Mouse (Mus musculus): ENCODE results near the gene Rnaseh2b. TPM values are rescaled to one million over a fixed set of nuclear protein-coding genes. Genes with fewer than 3 reads are reported as not detected.
A peak's percentile ranks its signal among the peaks of the same experiment; 100 is the strongest.

Rnaseh2b gene
- polyA plus RNA-seq, 1 experiment from 2014 or later = 61.0 TPM

DNA sequence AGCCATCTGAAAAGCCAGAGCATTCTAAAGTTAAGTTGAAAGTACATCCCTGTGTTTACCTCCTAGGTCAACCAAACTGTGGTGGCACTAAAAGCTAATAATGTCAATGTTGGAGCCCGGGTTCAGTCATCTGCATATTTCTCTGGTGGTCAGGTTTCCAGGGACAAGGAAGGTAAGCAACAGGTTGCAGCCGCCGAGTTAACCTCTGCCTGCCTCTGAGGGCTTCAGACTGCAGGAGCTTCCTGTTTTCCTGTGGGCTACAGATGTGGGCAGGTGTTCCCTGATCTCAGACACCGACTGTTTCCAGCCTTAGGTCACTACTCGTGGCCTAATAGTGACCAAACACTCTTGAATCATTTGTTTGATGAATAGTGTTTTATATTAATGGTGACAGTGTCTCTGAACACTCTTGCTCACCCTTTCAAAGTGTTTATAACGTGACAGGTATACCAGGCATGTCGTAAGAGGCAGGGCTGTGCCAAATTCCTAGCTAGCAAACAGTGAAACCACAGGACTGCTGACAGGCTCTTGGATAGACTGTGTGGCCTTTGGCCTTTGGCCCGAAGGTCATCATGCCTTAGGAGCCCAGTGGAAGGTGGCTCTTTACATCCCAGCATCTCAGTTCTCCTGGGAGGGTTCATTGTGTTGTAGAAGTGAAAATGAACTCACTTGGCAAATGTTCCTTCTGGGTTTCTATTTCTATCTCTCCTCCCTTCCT, 69.0 kb downstream of the Rnaseh2b start:
- 74% methylated on average over 8 of the region's 8 CpGs for WGBS
- H3K4me3 ChIP-seq (replicated peaks; ENCODE audit: low read depth, low read length) = no peak overlapping the region
- DNase-seq (ENCODE audit: low spot score) (no peak), ATAC-seq (replicated peaks; ENCODE audit: low FRiP score, low read depth) (no peak)
- no peak overlapping the region for H3K4me2 ChIP-seq (ENCODE audit: low read length)
- H3K9ac ChIP-seq (ENCODE audit: low read depth, low read length) = no peak overlapping the region
- H3K9me3 ChIP-seq (replicated peaks; ENCODE audit: low read length) = no peaks in the 10 kb centered on the region
- no peak for TF ChIP-seq CTCF (IDR thresholded peaks at IDR 0.05; ENCODE audit: low read depth)
- no peak overlapping the region for H3K27ac ChIP-seq
- 0 out of 2 replicates have a peak, but pooled peaks cover 15% of the 10 kb centered on the region for H3K36me3 ChIP-seq (ENCODE audit: insufficient read depth, low read length)
- H3K27me3 ChIP-seq (ENCODE audit: insufficient read depth, low read length) = no peaks in the 10 kb centered on the region
- H3K4me1 ChIP-seq (replicated peaks; ENCODE audit: insufficient read depth, low read length) = no peaks in the 10 kb centered on the region

DNA sequence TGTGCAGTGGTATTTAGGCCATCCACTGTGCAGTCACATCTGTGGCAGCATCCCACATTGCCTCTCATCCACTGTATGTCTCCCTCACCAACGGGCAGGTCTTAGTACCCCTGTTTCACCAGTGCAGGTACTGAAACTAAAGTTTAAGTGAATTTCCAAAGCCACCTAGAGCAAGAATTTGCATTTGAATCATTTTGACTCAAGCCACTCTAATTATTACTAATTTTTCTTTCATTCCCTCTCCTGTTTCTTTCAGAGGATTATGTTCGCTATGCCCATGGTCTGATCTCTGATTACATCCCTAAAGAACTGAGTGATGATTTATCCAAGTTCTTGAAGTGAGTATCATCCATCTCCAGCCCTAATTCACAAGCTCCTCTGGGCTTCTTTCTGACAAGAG, 71.4 kb downstream of the Rnaseh2b start:
- no peaks in the 10 kb centered on the region for H3K4me1 ChIP-seq (replicated peaks; ENCODE audit: insufficient read depth, low read length)
- H3K4me3 ChIP-seq (replicated peaks; ENCODE audit: low read depth, low read length) = no peak overlapping the region
- DNase-seq (ENCODE audit: low spot score) (no peak), ATAC-seq (replicated peaks; ENCODE audit: low FRiP score, low read depth) (no peak)
- no peak for TF ChIP-seq CTCF (IDR thresholded peaks at IDR 0.05; ENCODE audit: low read depth)
- 0 out of 2 replicates have a peak, but pooled peaks cover 16% of the 10 kb centered on the region for H3K36me3 ChIP-seq (ENCODE audit: insufficient read depth, low read length)
- no peak overlapping the region for H3K4me2 ChIP-seq (ENCODE audit: low read length)
- no peak overlapping the region for H3K9ac ChIP-seq (ENCODE audit: low read depth, low read length)
- 94% methylated on average over 2 of the region's 2 CpGs for WGBS
- no peaks in the 10 kb centered on the region for H3K9me3 ChIP-seq (replicated peaks; ENCODE audit: low read length)
- H3K27me3 ChIP-seq (ENCODE audit: insufficient read depth, low read length) = no peaks in the 10 kb centered on the region
- no peak overlapping the region for H3K27ac ChIP-seq

DNA sequence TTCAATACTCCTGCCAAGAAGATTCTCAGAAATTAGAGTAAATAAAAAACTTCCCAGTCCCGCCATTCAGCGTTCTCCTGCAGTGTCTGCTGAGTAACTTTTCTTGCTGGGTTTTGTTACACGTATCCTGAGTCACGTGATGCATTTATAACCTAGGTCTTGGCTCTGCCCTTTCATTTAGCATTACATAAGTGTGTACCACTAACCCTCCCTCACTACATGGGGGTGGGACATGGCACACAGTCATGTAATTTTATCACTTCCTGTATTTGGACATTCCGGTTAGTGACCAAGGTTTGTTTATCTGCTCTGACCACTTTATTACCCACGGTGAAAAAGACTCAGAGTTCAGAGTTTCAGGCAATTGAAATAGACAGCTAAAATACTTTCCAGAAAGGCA, 78.4 kb downstream of the Rnaseh2b start:
- no peaks in the 10 kb centered on the region for H3K9me3 ChIP-seq (replicated peaks; ENCODE audit: low read length)
- no peak overlapping the region for H3K4me3 ChIP-seq (replicated peaks; ENCODE audit: low read depth, low read length)
- H3K36me3 ChIP-seq (ENCODE audit: insufficient read depth, low read length) = 0 out of 2 replicates have a peak, but pooled peaks cover 6% of the 10 kb centered on the region
- 21% methylated on average over 6 of the region's 6 CpGs for WGBS
- no peak for ATAC-seq (replicated peaks; ENCODE audit: low FRiP score, low read depth)
- H3K27ac ChIP-seq = no peak overlapping the region
- peak; percentile 68 for DNase-seq (ENCODE audit: low spot score)
- 0 out of 2 replicates have a peak, but pooled peaks cover 11% of the 10 kb centered on the region for H3K4me1 ChIP-seq (replicated peaks; ENCODE audit: insufficient read depth, low read length)
- H3K4me2 ChIP-seq (ENCODE audit: low read length) = peak overlapping the region; percentile 4; the same call in 1 of the 2 replicates
- TF ChIP-seq CTCF (IDR thresholded peaks at IDR 0.05; ENCODE audit: low read depth) = no peak
- H3K27me3 ChIP-seq (ENCODE audit: insufficient read depth, low read length) = no peaks in the 10 kb centered on the region
- no peak overlapping the region for H3K9ac ChIP-seq (ENCODE audit: low read depth, low read length)

DNA sequence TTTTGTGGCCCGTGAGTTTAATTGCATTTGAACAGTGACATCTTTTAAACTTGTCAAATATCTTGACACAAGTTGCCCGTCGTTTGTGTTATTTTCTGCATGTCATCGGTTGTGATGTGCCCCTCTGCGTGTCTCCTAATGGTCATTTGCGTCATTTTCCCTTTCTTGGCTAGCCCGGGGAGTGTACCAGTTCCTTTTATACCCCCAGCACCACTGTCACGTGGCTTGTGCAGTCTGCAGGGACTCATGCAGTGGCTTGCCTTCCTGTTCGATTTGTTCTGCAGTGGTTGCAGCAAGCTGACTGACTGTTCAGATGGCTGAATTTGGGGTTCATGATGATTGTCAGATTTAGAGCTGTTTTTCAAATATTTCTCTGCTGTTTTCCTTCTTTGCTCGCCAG, 81.6 kb downstream of the Rnaseh2b start:
- Histone ChIP-seq H3K4me1 (replicated peaks; ENCODE audit: insufficient read depth, low read length) (0 out of 2 replicates have a peak, but pooled peaks cover 11% of the 10 kb centered on the region), H3K9me3 (replicated peaks; ENCODE audit: low read length) (no peaks in the 10 kb centered on the region), H3K27me3 (ENCODE audit: insufficient read depth, low read length) (no peaks in the 10 kb centered on the region), H3K4me2 (ENCODE audit: low read length) (peak overlapping the region; percentile 3; the same call in 1 of the 2 replicates), H3K27ac (no peak overlapping the region), H3K4me3 (replicated peaks; ENCODE audit: low read depth, low read length) (no peak overlapping the region), H3K36me3 (ENCODE audit: insufficient read depth, low read length) (no peaks in the 10 kb centered on the region; the same call in 1 of the 2 replicates), H3K9ac (ENCODE audit: low read depth, low read length) (no peak overlapping the region)
- no peak for DNase-seq (ENCODE audit: low spot score)
- WGBS = 40% methylated on average over 10 of the region's 10 CpGs
- ATAC-seq (replicated peaks; ENCODE audit: low FRiP score, low read depth) = no peak
- TF ChIP-seq CTCF (IDR thresholded peaks at IDR 0.05; ENCODE audit: low read depth) = no peak

DNA sequence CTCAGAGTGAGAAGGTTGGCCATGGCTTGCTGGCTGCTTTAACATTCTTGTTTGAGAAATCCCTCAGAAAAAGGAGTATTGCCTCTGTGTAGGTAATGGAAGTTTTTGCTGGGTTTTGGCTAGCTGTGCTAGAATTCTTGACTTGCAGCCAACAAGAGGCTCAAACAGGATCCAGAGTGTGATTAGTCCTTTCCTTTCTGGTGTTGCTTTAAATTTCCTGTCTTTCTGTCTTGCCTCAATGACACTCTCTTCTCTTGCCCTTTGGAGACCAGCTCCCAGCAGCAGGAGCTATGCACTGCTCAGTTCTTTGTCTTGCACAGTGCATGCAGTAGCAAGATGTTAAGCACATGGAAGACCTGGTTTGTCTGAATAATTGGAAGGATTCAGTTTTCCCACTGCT, 83.3 kb downstream of the Rnaseh2b start:
- no peak for ATAC-seq (replicated peaks; ENCODE audit: low FRiP score, low read depth)
- DNase-seq (ENCODE audit: low spot score) = peak; percentile 70
- H3K4me2 ChIP-seq (ENCODE audit: low read length) = no peak overlapping the region
- no peak overlapping the region for H3K9ac ChIP-seq (ENCODE audit: low read depth, low read length)
- H3K9me3 ChIP-seq (replicated peaks; ENCODE audit: low read length) = no peaks in the 10 kb centered on the region
- no peak overlapping the region for H3K27ac ChIP-seq
- H3K4me3 ChIP-seq (replicated peaks; ENCODE audit: low read depth, low read length) = no peak overlapping the region
- no peak for TF ChIP-seq CTCF (IDR thresholded peaks at IDR 0.05; ENCODE audit: low read depth)
- no peaks in the 10 kb centered on the region; the same call in 1 of the 2 replicates for H3K36me3 ChIP-seq (ENCODE audit: insufficient read depth, low read length)
- H3K27me3 ChIP-seq (ENCODE audit: insufficient read depth, low read length) = no peaks in the 10 kb centered on the region
- 0 out of 2 replicates have a peak, but pooled peaks cover 4% of the 10 kb centered on the region for H3K4me1 ChIP-seq (replicated peaks; ENCODE audit: insufficient read depth, low read length)

DNA sequence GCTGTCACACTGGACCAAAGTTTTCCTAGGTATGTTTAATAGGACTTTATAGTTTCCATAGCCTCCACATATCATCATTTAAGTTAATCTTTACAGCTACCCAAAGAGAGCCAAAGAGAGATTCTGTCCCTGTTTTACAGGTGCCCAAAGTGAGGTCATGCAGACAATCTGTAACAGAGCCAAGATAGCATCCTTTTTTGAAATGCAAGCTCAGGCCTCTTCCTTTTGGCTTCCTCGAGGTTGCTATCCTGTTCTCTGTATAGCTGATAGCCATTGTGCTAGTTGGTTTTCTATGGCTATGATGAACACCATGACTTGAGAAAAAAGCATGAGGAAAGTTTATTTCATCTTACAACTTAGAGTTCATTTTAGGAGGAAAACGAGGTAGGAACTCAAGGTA, 83.7 kb downstream of the Rnaseh2b start:
- no peaks in the 10 kb centered on the region for H3K9me3 ChIP-seq (replicated peaks; ENCODE audit: low read length)
- no peaks in the 10 kb centered on the region; the same call in 1 of the 2 replicates for H3K36me3 ChIP-seq (ENCODE audit: insufficient read depth, low read length)
- TF ChIP-seq CTCF (IDR thresholded peaks at IDR 0.05; ENCODE audit: low read depth) = no peak
- no peak overlapping the region for H3K9ac ChIP-seq (ENCODE audit: low read depth, low read length)
- WGBS = 75% methylated on average over 2 of the region's 2 CpGs
- H3K4me1 ChIP-seq (replicated peaks; ENCODE audit: insufficient read depth, low read length) = 0 out of 2 replicates have a peak, but pooled peaks cover 4% of the 10 kb centered on the region
- H3K27ac ChIP-seq = no peak overlapping the region
- DNase-seq (ENCODE audit: low spot score) (no peak), ATAC-seq (replicated peaks; ENCODE audit: low FRiP score, low read depth) (no peak)
- no peak overlapping the region for H3K4me2 ChIP-seq (ENCODE audit: low read length)
- H3K4me3 ChIP-seq (replicated peaks; ENCODE audit: low read depth, low read length) = no peak overlapping the region
- H3K27me3 ChIP-seq (ENCODE audit: insufficient read depth, low read length) = no peaks in the 10 kb centered on the region

Data from kidney, postnatal 0 days (tissue).